Mouse (Mus musculus) embryo, embryonic 11.5 days (tissue): ENCODE measurements around the gene Sv2a.
"Not testable (repeated sequence)": the region's sequence is repeated elsewhere in the genome, so short reads cannot be mapped to it uniquely, and the experiment has no call there.

Experiments used
- DNase-seq: peaks from one replicate; pipeline ENCODE4 v3.0.0-alpha.2; 2012; ENCODE audit warnings: low read depth, low spot score

The Sv2a gene

GRCm38 (mm10) chr3:96220131-96220764 is 39.3 kb downstream of the Sv2a start:
- DNase-seq: not testable (repeated sequence)

- peak; percentile 85 for DNase-seq
These were observed 40.1 kb downstream of the Sv2a start, which contains the start of the genes Hist2h2ac and Hist2h2be for GRCm38 (mm10) chr3:96220765-96221639. Gene Hist2h2ac (minus strand): TSS chr3:96220880. Gene Hist2h2be (plus strand): TSS chr3:96221119.

- DNase-seq: no peak
These were observed 40.7 kb downstream of the Sv2a start for GRCm38 (mm10) chr3:96221640-96222038.

- DNase-seq: no peak
These were observed 41.8 kb downstream of the Sv2a start for GRCm38 (mm10) chr3:96222774-96223173.

GRCm38 (mm10) chr3:96225421-96225820 is 44.5 kb downstream of the Sv2a start:
- no peak for DNase-seq

GRCm38 (mm10) chr3:96226695-96227648 is 46.0 kb downstream of the Sv2a start:
- DNase-seq: no peak

GRCm38 (mm10) chr3:96228828-96229227 is 47.9 kb downstream of the Sv2a start:
- no peak for DNase-seq

- DNase-seq: no peak
These were observed 49.5 kb downstream of the Sv2a start for GRCm38 (mm10) chr3:96230404-96230803.

- no peak for DNase-seq
These were observed 50.2 kb downstream of the Sv2a start for GRCm38 (mm10) chr3:96230910-96231757.

GRCm38 (mm10) chr3:96231758-96232120 is 50.8 kb downstream of the Sv2a start:
- no peak for DNase-seq

- DNase-seq: no peak
These were observed 54.0 kb downstream of the Sv2a start for GRCm38 (mm10) chr3:96234914-96235313.

- no peak for DNase-seq
These were observed 54.9 kb downstream of the Sv2a start for GRCm38 (mm10) chr3:96235836-96236235.

GRCm38 (mm10) chr3:96236834-96237334 is 55.9 kb downstream of the Sv2a start:
- no peak for DNase-seq

- no peak for DNase-seq
These were observed 56.5 kb downstream of the Sv2a start for GRCm38 (mm10) chr3:96237335-96237903.

- no peak for DNase-seq
These were observed 57.1 kb downstream of the Sv2a start for GRCm38 (mm10) chr3:96237904-96238511.

- DNase-seq: not testable (repeated sequence)
These were observed 58.2 kb downstream of the Sv2a start, which contains the start of gene Hist2h3c2 for GRCm38 (mm10) chr3:96238954-96239793. Gene Hist2h3c2 (minus strand): TSS chr3:96239127.

- not testable (repeated sequence) for DNase-seq
These were observed 59.2 kb downstream of the Sv2a start, which contains the start of gene Hist2h2aa2 for GRCm38 (mm10) chr3:96239949-96240798. Gene Hist2h2aa2 (minus strand): TSS chr3:96240276.

GRCm38 (mm10) chr3:96240799-96241197 is 59.8 kb downstream of the Sv2a start:
- DNase-seq: no peak
